Mouse (Mus musculus) liver, adult 2 months (tissue): ENCODE data around the gene Btn2a2.

ENCODE experiments used
- CTCF ChIP-seq: fragments of 200-500 bp; IDR thresholded peaks from 2 replicates; pipeline ENCODE4 v1.5.1; 2011; ENCODE audit warnings: low read depth, low read length, control low read depth
- POLR2A ChIP-seq: fragments of 200-500 bp; IDR thresholded peaks from 2 replicates; pipeline ENCODE4 v1.6.1; 2011; ENCODE audit warnings: low read length, control low read depth; ENCODE audit not compliant: insufficient read depth; ENCODE audit errors: extremely low read depth

- TF ChIP-seq POLR2A (no peak), CTCF (no peak)
These were observed 29.1 kb upstream of the Btn2a2 start for GRCm38 (mm10) chr13:23517603-23518294.
